Mouse (Mus musculus): ENCODE data around the gene Macrod1.
A peak's percentile ranks its signal among the peaks of the same experiment; 100 is the strongest.
"Not testable (repeated sequence)": the region's sequence is repeated elsewhere in the genome, so short reads cannot be mapped to it uniquely, and the experiment has no call there.

Macrod1 gene

GRCm38 (mm10) chr19:7057126-7057721 is 614 bp downstream of the Macrod1 start:
- no peak for DNase-seq (ENCODE audit: low read depth, low spot score)

DNA sequence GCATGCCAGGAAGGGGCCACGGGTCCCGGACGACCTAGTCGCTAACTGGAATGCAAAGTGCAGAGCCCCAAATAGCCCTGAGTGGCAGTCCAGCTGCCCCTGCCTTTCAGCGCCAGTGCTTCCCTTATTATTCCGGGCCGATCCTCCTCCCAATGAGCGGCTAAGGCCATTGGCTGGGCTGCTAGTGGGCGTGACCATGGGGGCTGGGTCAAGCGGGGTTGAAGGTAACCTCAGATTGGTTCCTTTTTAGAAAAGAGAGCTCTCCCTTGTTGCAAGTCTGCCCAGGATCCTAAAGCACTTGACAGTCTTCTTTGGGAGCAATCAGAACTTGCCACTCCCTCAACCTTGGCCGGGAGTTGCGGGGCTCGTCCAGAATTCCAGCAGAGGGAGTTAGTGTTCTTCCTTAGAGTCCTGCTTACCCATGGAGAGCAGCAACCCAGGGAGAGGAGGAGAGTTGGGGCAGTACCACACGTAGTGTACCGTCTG is 1.2 kb downstream of the Macrod1 start:
- peak; percentile 76 for DNase-seq (ENCODE audit: low read depth, low spot score)

GRCm38 (mm10) chr19:7058541-7058940 is 1.9 kb downstream of the Macrod1 start:
- DNase-seq (ENCODE audit: low read depth, low spot score), result no peak

DNA sequence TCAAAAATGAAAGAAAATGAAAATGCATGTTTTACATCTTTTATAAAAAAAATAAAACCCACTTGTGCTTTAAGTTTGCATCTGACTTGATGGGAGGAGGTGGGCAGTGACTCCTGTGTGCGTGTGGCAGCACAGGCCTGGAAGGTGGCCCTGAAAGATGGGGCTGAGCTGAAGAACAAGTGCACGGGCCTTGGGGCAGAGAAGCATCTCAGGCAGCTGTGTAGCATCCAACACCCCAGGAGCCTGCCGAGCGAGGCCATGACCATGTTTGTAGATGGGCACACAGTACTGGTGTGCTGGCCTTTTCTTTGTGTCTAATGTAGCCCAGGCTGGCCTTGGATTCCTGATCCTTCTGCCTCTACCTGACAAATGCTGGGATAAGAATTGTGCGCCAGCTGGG is 5.5 kb downstream of the Macrod1 start:
- DNase-seq (ENCODE audit: low read depth, low spot score), result no peak

- DNase-seq (ENCODE audit: low read depth, low spot score), result no peak
Measured at GRCm38 (mm10) chr19:7062916-7063315, 6.3 kb downstream of the Macrod1 start.

DNA sequence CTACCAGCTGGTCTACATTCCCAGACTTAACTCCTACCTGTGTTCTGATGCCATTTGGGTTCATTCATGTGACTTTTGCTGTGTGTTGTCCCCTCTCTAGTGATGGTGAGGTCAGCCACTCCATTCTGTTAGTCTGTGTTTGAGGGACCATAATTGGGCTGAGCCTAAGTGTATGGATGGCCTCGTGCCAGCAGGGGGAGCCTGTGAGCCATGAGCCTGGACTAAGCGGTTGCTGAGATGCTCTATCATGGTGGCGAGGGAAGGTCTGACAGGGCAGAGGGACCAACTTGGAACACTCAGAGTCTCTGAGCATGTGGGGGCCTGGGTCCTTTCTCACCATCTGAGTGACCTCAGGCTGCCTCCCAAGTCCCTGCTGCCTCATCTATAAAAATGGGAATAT is 8.0 kb downstream of the Macrod1 start:
- peak; percentile 78 for DNase-seq (ENCODE audit: low read depth, low spot score)

GRCm38 (mm10) chr19:7066034-7066827 is 9.6 kb downstream of the Macrod1 start:
- no peak for DNase-seq (ENCODE audit: low read depth, low spot score)

GRCm38 (mm10) chr19:7066828-7067342 is 10.3 kb downstream of the Macrod1 start:
- DNase-seq (ENCODE audit: low read depth, low spot score), result no peak

GRCm38 (mm10) chr19:7067344-7068050 is 10.9 kb downstream of the Macrod1 start:
- DNase-seq (ENCODE audit: low read depth, low spot score), result no peak

GRCm38 (mm10) chr19:7068136-7068535 is 11.5 kb downstream of the Macrod1 start:
- peak; percentile 73 for DNase-seq (ENCODE audit: low read depth, low spot score)

- DNase-seq (ENCODE audit: low read depth, low spot score), result no peak
Measured at GRCm38 (mm10) chr19:7068661-7069531, 12.3 kb downstream of the Macrod1 start.

- peak; percentile 54 for DNase-seq (ENCODE audit: low read depth, low spot score)
Measured at GRCm38 (mm10) chr19:7069781-7070763, 13.5 kb downstream of the Macrod1 start.

DNA sequence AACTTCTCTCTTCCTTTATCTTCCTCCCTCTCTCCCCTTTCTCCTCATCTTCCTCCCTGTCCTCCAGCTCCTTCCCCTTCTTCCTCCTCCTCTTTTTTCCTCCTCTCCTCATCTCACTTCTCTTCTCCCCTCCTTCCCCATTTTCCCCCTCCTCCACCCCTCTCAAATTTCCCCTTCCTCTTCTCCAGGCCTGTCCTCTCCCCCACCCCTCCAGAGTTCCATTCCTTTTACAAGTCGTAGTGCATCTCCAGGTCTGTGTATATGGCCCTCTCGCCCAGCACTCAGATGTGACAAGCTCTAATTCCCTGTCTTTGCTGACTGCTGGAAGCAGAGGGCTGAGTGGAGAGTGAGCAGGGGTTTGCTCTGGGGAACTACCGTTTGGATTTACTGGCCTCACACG is 14.2 kb downstream of the Macrod1 start:
- DNase-seq (ENCODE audit: low read depth, low spot score), result no peak

GRCm38 (mm10) chr19:7072221-7072620 is 15.6 kb downstream of the Macrod1 start:
- DNase-seq (ENCODE audit: low read depth, low spot score), result no peak

DNA sequence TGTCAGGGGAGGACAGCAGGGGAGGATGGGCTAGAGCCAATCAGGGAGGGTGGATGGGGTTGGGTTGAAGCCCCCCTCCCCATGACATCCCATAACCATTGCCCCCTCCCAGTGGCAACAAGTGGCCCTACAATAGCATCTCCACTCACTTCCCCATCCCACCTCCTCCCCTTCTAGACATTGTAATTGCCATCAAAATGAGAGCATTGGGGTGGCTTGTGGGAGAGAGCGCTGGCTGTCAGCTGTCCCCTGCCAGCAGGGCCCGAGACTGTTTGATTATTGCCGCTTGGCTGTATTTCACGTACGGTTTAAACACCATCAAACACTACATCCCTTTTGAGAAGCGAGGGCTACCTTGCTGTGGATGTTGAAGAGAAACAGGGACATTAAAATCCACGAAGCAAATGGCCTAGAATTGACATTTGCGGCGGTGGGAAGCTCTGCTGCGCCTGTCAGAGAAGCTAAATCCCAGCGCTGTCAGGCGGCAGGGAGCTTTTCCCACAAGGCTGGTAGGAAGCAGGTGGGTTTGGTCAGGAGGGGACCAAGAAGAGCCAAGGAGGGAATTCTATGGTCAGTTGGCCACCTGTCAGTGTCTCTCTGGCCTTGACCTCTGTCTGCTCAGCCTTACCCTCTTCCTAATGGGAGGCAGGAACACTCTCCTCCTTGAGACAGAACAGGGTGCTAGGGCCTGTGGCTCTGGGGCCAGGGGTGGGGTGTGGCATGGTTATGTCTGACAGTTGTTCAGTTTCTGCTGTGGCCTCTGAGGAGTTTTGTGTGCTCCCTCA is 17.6 kb downstream of the Macrod1 start:
- no peak for DNase-seq (ENCODE audit: low read depth, low spot score)

DNA sequence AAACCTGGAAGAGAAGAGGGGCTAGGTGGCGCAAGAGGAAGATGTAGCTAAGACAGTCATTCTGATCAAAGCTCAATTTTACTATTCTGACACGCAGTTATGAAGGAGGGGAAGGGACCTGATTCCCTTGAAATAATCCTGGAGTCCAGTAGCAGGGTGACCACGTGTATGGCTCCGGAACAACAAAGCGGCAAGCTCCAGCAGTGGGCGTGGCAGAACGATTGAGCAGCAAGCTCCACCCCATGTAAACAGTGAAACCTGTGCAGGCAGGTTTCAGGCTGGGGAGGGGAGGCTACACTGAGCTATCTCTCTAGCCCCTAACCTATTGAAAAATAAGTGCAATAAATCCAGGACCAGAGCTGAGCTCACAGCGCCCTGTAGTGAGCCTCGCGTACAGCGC is 18.7 kb downstream of the Macrod1 start:
- not testable (repeated sequence) for DNase-seq (ENCODE audit: low read depth, low spot score)

DNA sequence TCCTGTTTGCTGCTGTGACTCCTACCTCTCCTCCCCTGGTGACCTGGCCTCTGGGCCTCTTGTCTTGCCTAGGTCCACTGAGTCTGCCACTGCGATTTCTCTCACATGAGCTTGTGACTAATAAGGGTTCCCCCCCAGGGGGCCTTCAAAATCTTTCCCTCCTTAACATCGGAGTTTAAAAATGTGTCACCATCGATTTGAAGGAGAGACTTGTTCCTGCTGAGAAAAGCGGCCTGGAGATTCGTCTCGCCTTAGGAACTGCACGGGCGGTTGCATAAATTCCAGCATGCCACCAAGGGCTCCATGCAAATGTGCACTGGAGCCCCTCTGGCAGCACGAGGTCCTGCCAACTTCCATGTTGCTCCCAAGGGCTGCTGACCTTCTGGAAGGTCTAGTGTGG is 21.1 kb downstream of the Macrod1 start:
- no peak for DNase-seq (ENCODE audit: low read depth, low spot score)

DNA sequence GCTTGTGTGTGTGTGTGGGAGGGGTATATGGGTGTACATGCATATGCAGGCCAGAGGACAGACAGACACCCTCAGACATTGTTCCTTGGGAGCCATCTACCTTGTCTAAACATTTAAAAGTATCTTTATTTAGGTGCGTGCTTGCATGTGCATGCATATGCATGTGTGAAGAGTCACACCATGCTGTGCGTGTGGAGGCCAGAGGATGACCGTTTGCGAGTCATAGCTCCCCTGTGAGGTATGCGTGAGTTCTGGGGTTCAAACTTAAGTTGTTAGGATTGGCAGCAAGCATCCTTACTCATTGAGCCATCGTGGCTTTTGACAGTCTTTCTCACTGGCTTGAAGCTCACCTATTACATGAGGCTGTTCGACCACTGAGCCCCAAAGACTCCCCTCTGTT is 21.7 kb downstream of the Macrod1 start:
- no peak for DNase-seq (ENCODE audit: low read depth, low spot score)
